24 mouse cellular contexts compared by ENCODE assay signal in genomic region chr8:123895230-123895629, GRCm38 (mm10). TPM values are rescaled to one million over a fixed set of nuclear protein-coding genes. Genes with fewer than 3 reads are reported as not detected.
A peak's percentile ranks its signal among the peaks of the same experiment; 100 is the strongest.
DNase-seq lines count a peak whose midpoint lies in the region; ATAC-seq and TF ChIP-seq lines count a peak whose summit lies in the region.
"Had no signal": no experiment of that assay in that cellular context is flagged by ENCODE, and none has a peak within 500 bp of the region (broad histone marks: within the 10 kb centered on the region; RNA-seq: fewer than 3 reads in every experiment).

No protein-coding gene starts in this region.

- no peak overlapping the region for H3K9ac ChIP-seq in midbrain, embryonic 11.5 days (ENCODE audit: low read length)
- no peak overlapping the region for H3K9ac ChIP-seq in midbrain, embryonic 15.5 days
- no peak overlapping the region for H3K9ac ChIP-seq in limb, embryonic 15.5 days
- no peak overlapping the region for H3K9ac ChIP-seq in forebrain, postnatal 0 days
- H3K9ac ChIP-seq: embryonic facial prominence, embryonic 15.5 days; forebrain, embryonic 12.5 days; hindbrain, embryonic 12.5 days; kidney, embryonic 15.5 days; liver, embryonic 15.5 days; lung, embryonic 15.5 days; neural tube, embryonic 13.5 days; stomach, embryonic 15.5 days had no signal

- H3K27ac ChIP-seq in cerebellum, adult 2 months (ENCODE audit: insufficient read depth, low read length), result peak overlapping the region; percentile 36
- no peak overlapping the region for H3K27ac ChIP-seq in midbrain, embryonic 11.5 days (ENCODE audit: low read depth, low read length)
- no peak overlapping the region for H3K27ac ChIP-seq in midbrain, embryonic 15.5 days
- H3K27ac ChIP-seq in limb, embryonic 15.5 days, result no peak overlapping the region; the same call in 1 of the 2 replicates
- no peak overlapping the region for H3K27ac ChIP-seq in forebrain, postnatal 0 days (ENCODE audit: low read depth, low read length)
- H3K27ac ChIP-seq: embryonic facial prominence, embryonic 15.5 days; forebrain, embryonic 12.5 days; hindbrain, embryonic 12.5 days; kidney, embryonic 15.5 days; layer of hippocampus, adult 2 months; liver, embryonic 15.5 days; lung, embryonic 15.5 days; midbrain, embryonic 10.5 days; neural tube, embryonic 13.5 days; stomach, embryonic 15.5 days had no signal

- H3K27me3 ChIP-seq in cerebellum, adult 2 months (ENCODE audit: control insufficient read depth, insufficient read depth, low read length), result no peaks in the 10 kb centered on the region
- peaks cover 45% of the 10 kb centered on the region for H3K27me3 ChIP-seq in midbrain, embryonic 11.5 days (ENCODE audit: control insufficient read depth, insufficient read depth, low read length)
- peaks cover 42% of the 10 kb centered on the region for H3K27me3 ChIP-seq in midbrain, embryonic 15.5 days (replicated peaks)
- H3K27me3 ChIP-seq in limb, embryonic 15.5 days, result peaks cover 67% of the 10 kb centered on the region
- peaks cover 24% of the 10 kb centered on the region for H3K27me3 ChIP-seq in forebrain, postnatal 0 days (ENCODE audit: insufficient read depth, low read length)

- no peak for TF ChIP-seq POLR2A in cerebellum, adult 2 months (IDR thresholded peaks at IDR 0.05; ENCODE audit: borderline replicate concordance, insufficient read depth, low read length)

- no peak for ATAC-seq in midbrain, embryonic 11.5 days (ENCODE audit: low FRiP score)
- ATAC-seq in midbrain, embryonic 15.5 days (replicated peaks), result no peak
- ATAC-seq in limb, embryonic 15.5 days (ENCODE audit: insufficient number of reproducible peaks, low FRiP score, low TSS enrichment, low read depth), result peak; percentile 23; the same call in 1 of the 2 replicates
- ATAC-seq in forebrain, postnatal 0 days, result no peak

- H3K4me1 ChIP-seq in cerebellum, adult 2 months (ENCODE audit: control insufficient read depth, insufficient read depth, low read length), result peaks cover 37% of the 10 kb centered on the region
- H3K4me1 ChIP-seq in midbrain, embryonic 11.5 days (ENCODE audit: control insufficient read depth, insufficient read depth, low read length), result peaks cover 12% of the 10 kb centered on the region
- peaks cover 17% of the 10 kb centered on the region for H3K4me1 ChIP-seq in midbrain, embryonic 15.5 days
- peaks cover 15% of the 10 kb centered on the region for H3K4me1 ChIP-seq in limb, embryonic 15.5 days
- H3K4me1 ChIP-seq in forebrain, postnatal 0 days (ENCODE audit: insufficient read depth), result peaks cover 11% of the 10 kb centered on the region; the same call in 1 of the 2 replicates

- no peaks in the 10 kb centered on the region for H3K9me3 ChIP-seq in midbrain, embryonic 11.5 days (ENCODE audit: control insufficient read depth, low read length)
- no peaks in the 10 kb centered on the region for H3K9me3 ChIP-seq in midbrain, embryonic 15.5 days
- no peaks in the 10 kb centered on the region for H3K9me3 ChIP-seq in limb, embryonic 15.5 days
- H3K9me3 ChIP-seq in forebrain, postnatal 0 days (ENCODE audit: low read length), result no peaks in the 10 kb centered on the region
- H3K9me3 ChIP-seq: embryonic facial prominence, embryonic 15.5 days; forebrain, embryonic 12.5 days; G1E; hindbrain, embryonic 12.5 days; kidney, embryonic 15.5 days; liver, embryonic 15.5 days; lung, embryonic 15.5 days; midbrain, embryonic 10.5 days; neural tube, embryonic 13.5 days; stomach, embryonic 15.5 days had no signal

- no peaks in the 10 kb centered on the region for H3K36me3 ChIP-seq in midbrain, embryonic 11.5 days (ENCODE audit: control insufficient read depth, insufficient read depth, low read length)
- 0 out of 2 replicates have a peak, but pooled peaks cover 5% of the 10 kb centered on the region for H3K36me3 ChIP-seq in midbrain, embryonic 15.5 days (replicated peaks)
- peaks cover 14% of the 10 kb centered on the region; the same call in 1 of the 2 replicates for H3K36me3 ChIP-seq in limb, embryonic 15.5 days
- H3K36me3 ChIP-seq in forebrain, postnatal 0 days (ENCODE audit: insufficient read depth), result peaks cover 9% of the 10 kb centered on the region

- 58% methylated on average over 4 of the region's 4 CpGs for WGBS in cerebellum, adult 2 months
- 82% methylated on average over 4 of the region's 4 CpGs for WGBS in midbrain, embryonic 11.5 days
- 78% methylated on average over 4 of the region's 4 CpGs for WGBS in midbrain, embryonic 15.5 days
- WGBS in limb, embryonic 15.5 days, result 63% methylated on average over 4 of the region's 4 CpGs
- WGBS in forebrain, postnatal 0 days, result 72% methylated on average over 4 of the region's 4 CpGs

- no peak for DNase-seq in cerebellum, adult 2 months
- no peak for DNase-seq in cerebellum, adult 11 months
- DNase-seq in midbrain, embryonic 11.5 days (ENCODE audit: low spot score, missing footprints), result peak; percentile 21
- DNase-seq in forebrain, postnatal 0 days, result no peak
- DNase-seq in spleen, postnatal 36 days (ENCODE audit: low spot score in 2 of 2), result no peak
- DNase-seq: adrenal gland, postnatal 10 days; embryo, embryonic 11 days; heart, postnatal 36 days; kidney, adult 18-20 months had no signal

- H3K4me2 ChIP-seq in midbrain, embryonic 11.5 days, result no peak overlapping the region
- no peak overlapping the region for H3K4me2 ChIP-seq in midbrain, embryonic 15.5 days
- H3K4me2 ChIP-seq in limb, embryonic 15.5 days, result no peak overlapping the region
- no peak overlapping the region for H3K4me2 ChIP-seq in forebrain, postnatal 0 days (ENCODE audit: low read depth)
- H3K4me2 ChIP-seq: embryonic facial prominence, embryonic 15.5 days; forebrain, embryonic 12.5 days; hindbrain, embryonic 12.5 days; kidney, embryonic 15.5 days; liver, embryonic 15.5 days; lung, embryonic 15.5 days; neural tube, embryonic 13.5 days; stomach, embryonic 15.5 days had no signal

- no peak overlapping the region for H3K4me3 ChIP-seq in cerebellum, adult 2 months (replicated peaks; ENCODE audit: insufficient read depth, low read depth, low read length)
- H3K4me3 ChIP-seq in midbrain, embryonic 11.5 days (ENCODE audit: low read depth, low read length), result no peak overlapping the region
- H3K4me3 ChIP-seq in midbrain, embryonic 15.5 days, result no peak overlapping the region
- H3K4me3 ChIP-seq in limb, embryonic 15.5 days, result no peak overlapping the region
- no peak overlapping the region for H3K4me3 ChIP-seq in forebrain, postnatal 0 days (ENCODE audit: low read depth, low read length)
- H3K4me3 ChIP-seq: embryonic facial prominence, embryonic 15.5 days; forebrain, embryonic 12.5 days; hindbrain, embryonic 12.5 days; kidney, embryonic 15.5 days; layer of hippocampus, adult 2 months; liver, embryonic 15.5 days; lung, embryonic 15.5 days; midbrain, embryonic 10.5 days; neural tube, embryonic 13.5 days; stomach, embryonic 15.5 days had no signal

- TF ChIP-seq CTCF in cerebellum, adult 2 months (IDR thresholded peaks at IDR 0.05; ENCODE audit: borderline replicate concordance, insufficient read depth, low read depth, low read length), result no peak
- TF ChIP-seq CTCF in forebrain, postnatal 0 days (IDR thresholded peaks at IDR 0.05; ENCODE audit: low read depth), result no peak

RNA-seq across cellular contexts. Expression of gene Acta1, which starts 0.7 kb away (rescaled TPM):
- 5.7 and 7.3 TPM in 2 replicates for polyA plus RNA-seq in cerebellum, adult 2 months (2012; rRNA removed)
- polyA plus RNA-seq in midbrain, embryonic 11.5 days (2014; fragmentation: Nextera tagmentation; extraction: Ambion mirVana), result 0.17 TPM in 1 of 2 replicates, not detected in the other
- 6.6 TPM in 2 replicates for polyA plus RNA-seq in midbrain, embryonic 15.5 days (2015; fragmentation: Nextera tagmentation; extraction: Ambion mirVana)
- 949 and 3,391 TPM in 2 replicates for polyA plus RNA-seq in limb, embryonic 15.5 days (2015; fragmentation: Nextera tagmentation; extraction: Ambion mirVana)
- 10.5 and 20.1 TPM in 2 replicates for total RNA-seq in forebrain, postnatal 0 days (2014; rRNA removed)
- polyA plus RNA-seq in forebrain, postnatal 0 days (2015; fragmentation: Nextera tagmentation; extraction: Ambion mirVana), result 17.1 and 20.4 TPM in 2 replicates
- total RNA-seq: G1E; granulocyte monocyte progenitor cell, adult 5-6 weeks; megakaryocyte progenitor cell, adult 5-6 weeks had no signal

RNA-seq across cellular contexts. Expression of gene Ccsap, which starts 35.2 kb away (rescaled TPM):
- polyA plus RNA-seq in cerebellum, adult 2 months (2012; rRNA removed), result 19.6 and 23.5 TPM in 2 replicates
- 7.5 and 7.9 TPM in 2 replicates for polyA plus RNA-seq in midbrain, embryonic 11.5 days (2014; fragmentation: Nextera tagmentation; extraction: Ambion mirVana)
- 5.4 and 6.0 TPM in 2 replicates for polyA plus RNA-seq in midbrain, embryonic 15.5 days (2015; fragmentation: Nextera tagmentation; extraction: Ambion mirVana)
- polyA plus RNA-seq in limb, embryonic 15.5 days (2015; fragmentation: Nextera tagmentation; extraction: Ambion mirVana), result 2.6 and 3.0 TPM in 2 replicates
- 19.5 and 21.8 TPM in 2 replicates for total RNA-seq in forebrain, postnatal 0 days (2014; rRNA removed)
- 10.0 and 10.6 TPM in 2 replicates for polyA plus RNA-seq in forebrain, postnatal 0 days (2015; fragmentation: Nextera tagmentation; extraction: Ambion mirVana)

RNA-seq across cellular contexts. Expression of gene Nup133, which starts 53.8 kb away (rescaled TPM):
- polyA plus RNA-seq in cerebellum, adult 2 months (2012; rRNA removed), result 21.8 and 23.4 TPM in 2 replicates
- 54.2 and 61.7 TPM in 2 replicates for polyA plus RNA-seq in midbrain, embryonic 11.5 days (2014; fragmentation: Nextera tagmentation; extraction: Ambion mirVana)
- 22.8 and 22.9 TPM in 2 replicates for polyA plus RNA-seq in midbrain, embryonic 15.5 days (2015; fragmentation: Nextera tagmentation; extraction: Ambion mirVana)
- polyA plus RNA-seq in limb, embryonic 15.5 days (2015; fragmentation: Nextera tagmentation; extraction: Ambion mirVana), result 25.5 and 27.0 TPM in 2 replicates
- 21.9 and 31.8 TPM in 2 replicates for total RNA-seq in forebrain, postnatal 0 days (2014; rRNA removed)
- polyA plus RNA-seq in forebrain, postnatal 0 days (2015; fragmentation: Nextera tagmentation; extraction: Ambion mirVana), result 16.4 and 17.3 TPM in 2 replicates

Comparison
In these comparisons a context has a peak if more than half of its experiments do, and no peak if none do; other contexts are left out.
1. RNA of gene Acta1, which starts 0.7 kb away (polyA plus RNA-seq): 949 to 3,391 TPM in limb, embryonic 15.5 days; 17.1 to 20.4 TPM in forebrain, postnatal 0 days, 6.6 TPM in midbrain, embryonic 15.5 days, 5.7 to 7.3 TPM in cerebellum, adult 2 months and 0.17 TPM in midbrain, embryonic 11.5 days; every median in the first group is over 10 times any median in the second.